ENCODE assay signal across 22 mouse cellular contexts in genomic region chr8:37006962-37007667, GRCm38 (mm10). TPM values are rescaled to one million over a fixed set of nuclear protein-coding genes. Genes with fewer than 3 reads are reported as not detected.
DNase-seq lines count a peak whose midpoint lies in the region; ATAC-seq lines count a peak whose summit lies in the region.
"Had no signal": no experiment of that assay in that cellular context is flagged by ENCODE, and none has a peak within 500 bp of the region (broad histone marks: within the 10 kb centered on the region; RNA-seq: fewer than 3 reads in every experiment).

No protein-coding gene starts in this region.

- H3K27me3 ChIP-seq in hindbrain, embryonic 14.5 days (ENCODE audit: control insufficient read depth, insufficient read depth, low read length) = no peaks in the 10 kb centered on the region
- no peaks in the 10 kb centered on the region for H3K27me3 ChIP-seq in hindbrain, embryonic 12.5 days
- H3K27me3 ChIP-seq in forebrain, embryonic 16.5 days (replicated peaks; ENCODE audit: control insufficient read depth, insufficient read depth, low read length) = no peaks in the 10 kb centered on the region
- H3K27me3 ChIP-seq: heart, embryonic 15.5 days; kidney, embryonic 15.5 days; limb, embryonic 15.5 days; liver, embryonic 15.5 days; stomach, embryonic 15.5 days had no signal

- H3K4me3 ChIP-seq in hindbrain, embryonic 14.5 days (replicated peaks; ENCODE audit: low read length) = no peak overlapping the region
- no peak overlapping the region for H3K4me3 ChIP-seq in hindbrain, embryonic 12.5 days
- no peak overlapping the region for H3K4me3 ChIP-seq in forebrain, embryonic 16.5 days (replicated peaks; ENCODE audit: low read length)
- H3K4me3 ChIP-seq: heart, adult 2 months; heart, embryonic 15.5 days; kidney, embryonic 15.5 days; limb, embryonic 15.5 days; liver, embryonic 15.5 days; stomach, embryonic 15.5 days had no signal

- 71% methylated on average over 3 of the region's 3 CpGs for WGBS in hindbrain, embryonic 14.5 days
- WGBS in hindbrain, embryonic 12.5 days = 67% methylated on average over 3 of the region's 3 CpGs
- 40% methylated on average over 3 of the region's 3 CpGs for WGBS in forebrain, embryonic 16.5 days

- no peak overlapping the region for H3K4me2 ChIP-seq in hindbrain, embryonic 14.5 days (replicated peaks)
- H3K4me2 ChIP-seq in hindbrain, embryonic 12.5 days (replicated peaks) = no peak overlapping the region
- H3K4me2 ChIP-seq in forebrain, embryonic 16.5 days (ENCODE audit: low read length) = no peak overlapping the region
- H3K4me2 ChIP-seq: heart, embryonic 15.5 days; kidney, embryonic 15.5 days; limb, embryonic 15.5 days; liver, embryonic 15.5 days; stomach, embryonic 15.5 days had no signal

- DNase-seq in cerebellum, postnatal 10 days = peak; percentile 74 to 77
- no peak for DNase-seq in cerebellum, adult 11 months
- no peak for DNase-seq in hindbrain, embryonic 14.5 days (ENCODE audit: low spot score)
- peak; percentile 46 for DNase-seq in 3T3-L1 (ENCODE audit: low read depth, low spot score)
- DNase-seq in layer of hippocampus, adult 11-12 months (ENCODE audit: low spot score) = no peak
- DNase-seq: adrenal gland, postnatal 25 days; cerebellum, adult 8-10 months; heart, adult 2 months; heart, postnatal 4 days; kidney, postnatal 4 days; retina, postnatal 1 day; thymus, adult 18-20 months had no signal

- ATAC-seq in hindbrain, embryonic 14.5 days (ENCODE audit: low FRiP score) = peak; percentile 62; the same call in 1 of the 2 replicates
- no peak for ATAC-seq in hindbrain, embryonic 12.5 days (ENCODE audit: low FRiP score)
- ATAC-seq in forebrain, embryonic 16.5 days = peak; percentile 77
- ATAC-seq in erythroid progenitor cell, adult 5-6 weeks (replicated peaks; ENCODE audit: low FRiP score, poor library complexity, severe bottlenecking) = no peak
- ATAC-seq: CD4-positive, CD25-positive, alpha-beta regulatory T cell, adult 4 months; intestine, postnatal 0 days had no signal

- no peaks in the 10 kb centered on the region for H3K9me3 ChIP-seq in hindbrain, embryonic 14.5 days (ENCODE audit: control insufficient read depth, low read length)
- no peaks in the 10 kb centered on the region for H3K9me3 ChIP-seq in hindbrain, embryonic 12.5 days (replicated peaks)
- no peaks in the 10 kb centered on the region for H3K9me3 ChIP-seq in forebrain, embryonic 16.5 days (ENCODE audit: control insufficient read depth, low read length)
- H3K9me3 ChIP-seq: heart, embryonic 15.5 days; kidney, embryonic 15.5 days; limb, embryonic 15.5 days; liver, embryonic 15.5 days; stomach, embryonic 15.5 days had no signal

- H3K9ac ChIP-seq in hindbrain, embryonic 14.5 days = no peak overlapping the region
- no peak overlapping the region for H3K9ac ChIP-seq in hindbrain, embryonic 12.5 days
- H3K9ac ChIP-seq in forebrain, embryonic 16.5 days (replicated peaks; ENCODE audit: low read depth, low read length) = no peak overlapping the region
- H3K9ac ChIP-seq: heart, embryonic 15.5 days; kidney, embryonic 15.5 days; limb, embryonic 15.5 days; liver, embryonic 15.5 days; stomach, embryonic 15.5 days had no signal

- no peaks in the 10 kb centered on the region for H3K36me3 ChIP-seq in hindbrain, embryonic 14.5 days (replicated peaks; ENCODE audit: control insufficient read depth, insufficient read depth)
- no peaks in the 10 kb centered on the region for H3K36me3 ChIP-seq in hindbrain, embryonic 12.5 days
- H3K36me3 ChIP-seq in forebrain, embryonic 16.5 days (ENCODE audit: control insufficient read depth, insufficient read depth) = no peaks in the 10 kb centered on the region
- H3K36me3 ChIP-seq: heart, embryonic 15.5 days; kidney, embryonic 15.5 days; limb, embryonic 15.5 days; liver, embryonic 15.5 days; stomach, embryonic 15.5 days had no signal

- H3K4me1 ChIP-seq in hindbrain, embryonic 14.5 days (replicated peaks; ENCODE audit: control insufficient read depth, insufficient read depth, low read length) = no peaks in the 10 kb centered on the region
- H3K4me1 ChIP-seq in hindbrain, embryonic 12.5 days = no peaks in the 10 kb centered on the region
- no peaks in the 10 kb centered on the region for H3K4me1 ChIP-seq in forebrain, embryonic 16.5 days (replicated peaks; ENCODE audit: control insufficient read depth, insufficient read depth, low read length)
- H3K4me1 ChIP-seq: heart, embryonic 15.5 days; kidney, embryonic 15.5 days; liver, embryonic 15.5 days; stomach, embryonic 15.5 days had no signal

- H3K27ac ChIP-seq in hindbrain, embryonic 14.5 days = no peak overlapping the region
- no peak overlapping the region for H3K27ac ChIP-seq in hindbrain, embryonic 12.5 days
- H3K27ac ChIP-seq in forebrain, embryonic 16.5 days (ENCODE audit: low read length) = no peak overlapping the region
- H3K27ac ChIP-seq: heart, adult 2 months; heart, embryonic 15.5 days; kidney, embryonic 15.5 days; limb, embryonic 15.5 days; liver, embryonic 15.5 days; stomach, embryonic 15.5 days had no signal

RNA-seq across cellular contexts. Expression of gene AI429214, which starts 13.7 kb away (rescaled TPM):
- 0.20 and 0.35 TPM in 2 replicates for polyA plus RNA-seq in hindbrain, embryonic 14.5 days (2014; fragmentation: Nextera tagmentation; extraction: Ambion mirVana)
- polyA plus RNA-seq in hindbrain, embryonic 12.5 days (2016; fragmentation: Nextera tagmentation; extraction: Ambion mirVana) = 0.27 and 0.39 TPM in 2 replicates
- 0.24 and 0.37 TPM in 2 replicates for polyA plus RNA-seq in forebrain, embryonic 16.5 days (2015; fragmentation: Nextera tagmentation; extraction: Ambion mirVana)
- 0.84 TPM in 1 of 2 replicates, not detected in the other for total RNA-seq in erythroid progenitor cell, adult 5-6 weeks (2015; ENCODE audit: low replicate concordance)
- total RNA-seq in erythroid progenitor cell, adult 5-6 weeks (2017; ENCODE audit: low replicate concordance) = not detected in 2 replicates
- polyA plus RNA-seq: CD4-positive, CD25-positive, alpha-beta regulatory T cell, adult 4 months; liver, embryonic 15.5 days had no signal

Comparison
In these comparisons a context has a peak if more than half of its experiments do, and no peak if none do; other contexts are left out.
1. DNase-seq: peak in cerebellum, postnatal 10 days (2 of 2) and 3T3-L1 (single experiment); none in cerebellum, adult 11 months (single experiment), hindbrain, embryonic 14.5 days (single experiment) and layer of hippocampus, adult 11-12 months (single experiment).
2. ATAC-seq: peak in hindbrain, embryonic 14.5 days (single experiment) and forebrain, embryonic 16.5 days (single experiment); none in hindbrain, embryonic 12.5 days (single experiment) and erythroid progenitor cell, adult 5-6 weeks (single experiment).